Mouse (Mus musculus): ENCODE results near the gene Irx6.

Gene Irx6

DNA sequence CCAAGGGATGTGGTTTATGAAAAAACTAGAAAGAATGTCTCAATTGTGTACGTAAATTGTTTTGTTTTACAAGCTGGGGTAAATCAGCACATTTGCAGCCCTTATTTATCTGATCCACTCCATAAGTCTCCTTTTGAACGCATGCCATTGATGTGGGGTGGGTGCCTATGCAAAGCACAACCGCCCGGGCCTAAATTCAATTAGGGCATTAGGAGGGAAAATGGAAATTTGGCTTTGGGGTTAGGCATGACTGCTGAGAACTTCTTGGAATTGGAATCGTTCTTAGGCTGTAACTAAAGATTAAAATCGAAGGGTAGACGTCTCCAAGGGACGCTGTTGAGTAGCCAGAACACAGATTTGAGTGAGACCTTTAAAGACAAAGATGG lies 47.8 kb downstream of the Irx6 start:
- DNase-seq (ENCODE audit: low read depth, low spot score), result no peak

GRCm38 (mm10) chr8:92723320-92723719 lies 49.2 kb downstream of the Irx6 start:
- no peak for DNase-seq (ENCODE audit: low read depth, low spot score)

DNA sequence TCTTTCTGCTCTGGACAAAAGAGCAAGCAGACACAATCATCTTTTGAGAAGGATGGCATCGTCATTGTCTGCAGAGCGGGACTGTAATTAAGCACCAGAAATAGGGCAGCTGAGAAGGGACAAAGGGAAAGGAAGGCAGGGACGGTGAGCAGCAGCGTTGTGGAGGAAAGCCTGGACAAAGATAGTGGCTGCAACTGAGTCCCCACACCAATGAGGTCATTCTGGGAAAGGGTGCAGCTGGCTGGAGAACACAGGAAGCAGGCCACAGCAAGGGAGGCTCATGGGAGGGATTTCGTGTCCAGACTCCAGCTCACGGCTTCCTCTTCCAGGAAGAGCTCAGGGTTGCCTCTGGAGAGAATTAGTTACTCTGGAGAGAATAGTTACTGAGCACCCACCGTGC lies 49.9 kb downstream of the Irx6 start:
- DNase-seq (ENCODE audit: low read depth, low spot score), result no peak

- no peak for DNase-seq (ENCODE audit: low read depth, low spot score)
Measured at GRCm38 (mm10) chr8:92724359-92724758, 50.3 kb downstream of the Irx6 start.

All from A20 (cell line).